Mouse (Mus musculus) forebrain, embryonic 14.5 days (tissue): ENCODE measurements around the gene Cuedc1. TPM values are rescaled to one million over a fixed set of nuclear protein-coding genes. Genes with fewer than 3 reads are reported as not detected.

Experiments
- ATAC-seq: fragments of 200-750 bp; cut with Nextera tagmentation; 2 replicates; pipeline ENCODE4 v1.8.0; 2017; ENCODE audit warnings: mild to moderate bottlenecking, moderate library complexity
- DNase-seq: peaks from one replicate; pipeline ENCODE4 v3.0.0-alpha.2; 2015; ENCODE audit warnings: low spot score
- H3K27ac ChIP-seq: fragments of 300-500 bp; sonication (generic); 2 replicates; pipeline ENCODE4 v1.5.1; 2014; ENCODE audit warnings: low read depth, mild to moderate bottlenecking, control low read depth, low read length, moderate library complexity
- H3K27me3 ChIP-seq: fragments of 300-500 bp; sonication (generic); replicated peaks from 2 replicates; pipeline ENCODE4 v1.6.1; 2014; ENCODE audit warnings: low read length, control low read depth, mixed read lengths; ENCODE audit not compliant: control insufficient read depth, insufficient read depth
- H3K36me3 ChIP-seq: fragments of 300-500 bp; sonication (generic); 2 replicates; pipeline ENCODE4 v1.6.1; 2014; ENCODE audit warnings: low read length, control low read depth; ENCODE audit not compliant: control insufficient read depth, insufficient read depth
- H3K4me1 ChIP-seq: fragments of 300-500 bp; sonication (generic); 2 replicates; pipeline ENCODE4 v1.6.1; 2014; ENCODE audit warnings: antibody characterized with exemption, low read length, control low read depth; ENCODE audit not compliant: control insufficient read depth, insufficient read depth
- H3K4me2 ChIP-seq: fragments of 300-500 bp; sonication (generic); 2 replicates; pipeline ENCODE4 v1.6.1; 2014; ENCODE audit warnings: mild to moderate bottlenecking, control low read depth, low read length
- H3K4me3 ChIP-seq: fragments of 300-500 bp; sonication (generic); 2 replicates; pipeline ENCODE4 v1.5.1; 2014; ENCODE audit warnings: low read depth, low read length, control low read depth
- H3K9ac ChIP-seq: fragments of 300-500 bp; sonication (generic); 2 replicates; pipeline ENCODE4 v1.6.1; 2014; ENCODE audit warnings: mild to moderate bottlenecking, low read length, control low read depth, moderate library complexity
- H3K9me3 ChIP-seq: fragments of 300-500 bp; sonication (generic); replicated peaks from 2 replicates; pipeline ENCODE4 v1.6.1; 2016; ENCODE audit warnings: low read length, control low read depth, mixed read lengths; ENCODE audit not compliant: control insufficient read depth
- WGBS: fragments of 180-500 bp; shearing (Covaris S2); extraction: QIAGEN DNeasy Blood & Tissue Kit; methylation state at CpG from one replicate; pipeline ENCODE4 v1.1.7; 2014; 5-methylcytosine and 5-hydroxymethylcytosine counted together
- polyA plus RNA-seq: library from polyadenylated mRNA; unstranded; fragments of >200 nt; fragmentation: Nextera tagmentation; extraction: Ambion mirVana; gene quantifications from 2 replicates; pipeline ENCODE4 v1.2.1, GENCODE M21; 2014

Gene Cuedc1
- polyA plus RNA-seq, 1 experiment from 2014 or later = 13.0 TPM

DNA sequence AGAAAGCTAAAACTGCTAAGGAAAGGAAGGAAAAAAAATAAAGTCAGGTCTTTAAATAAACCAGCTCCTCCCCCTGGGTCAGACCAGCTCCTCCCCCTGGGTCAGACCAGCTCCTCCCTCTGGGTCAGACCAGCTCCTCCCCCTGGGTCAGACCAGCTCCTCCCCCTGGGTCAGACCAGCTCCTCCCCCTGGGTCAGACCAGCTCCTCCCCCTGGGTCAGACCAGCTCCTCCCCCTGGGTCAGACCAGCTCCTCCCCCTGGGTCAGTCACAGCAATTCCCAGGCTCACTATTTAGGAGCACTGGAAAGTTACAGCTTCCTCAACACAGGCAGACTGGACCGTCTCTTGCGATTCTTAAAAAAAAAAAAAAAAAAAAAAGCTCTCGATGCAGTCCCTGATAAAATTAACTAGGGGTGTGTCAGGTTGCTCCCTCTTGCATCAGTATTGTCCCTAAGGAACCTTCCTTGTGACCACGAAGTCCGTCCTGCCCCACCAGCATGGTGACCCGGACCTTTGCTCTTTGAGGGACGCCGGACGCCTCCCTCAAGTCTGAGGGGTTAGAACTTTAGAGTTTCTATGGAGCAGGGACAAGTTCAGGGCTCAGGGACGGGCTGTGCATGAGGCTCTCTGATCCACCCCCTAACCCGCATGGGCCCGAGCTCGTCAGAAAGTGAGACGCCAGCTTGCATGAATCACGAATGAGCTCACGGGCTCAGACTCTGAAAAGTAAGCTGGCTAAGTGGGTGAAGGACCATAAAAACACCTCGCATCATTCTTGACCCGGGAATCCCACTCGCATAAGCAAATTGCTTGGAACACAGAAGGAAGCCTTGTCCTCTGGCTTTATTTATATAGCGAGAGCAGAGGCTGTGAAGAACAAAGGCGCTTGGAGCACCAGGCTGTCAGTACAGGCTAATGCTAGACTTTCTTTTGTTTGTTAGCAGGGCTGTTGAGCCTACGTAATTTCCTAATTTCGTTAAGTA is 137.7 kb downstream of the Cuedc1 start:
- Histone ChIP-seq H3K27me3 (no peaks in the 10 kb centered on the region), H3K9ac (no peak overlapping the region), H3K9me3 (no peaks in the 10 kb centered on the region), H3K4me3 (no peak overlapping the region), H3K4me1 (peaks cover 30% of the 10 kb centered on the region), H3K27ac (peak overlapping the region; percentile 40; the same call in 1 of the 2 replicates), H3K4me2 (peak overlapping the region; percentile 4), H3K36me3 (no peaks in the 10 kb centered on the region)
- DNase-seq (peak; percentile 66), ATAC-seq (peak; percentile 32; the same call in 1 of the 2 replicates)
- WGBS = 4% methylated on average over 23 of the region's 23 CpGs

DNA sequence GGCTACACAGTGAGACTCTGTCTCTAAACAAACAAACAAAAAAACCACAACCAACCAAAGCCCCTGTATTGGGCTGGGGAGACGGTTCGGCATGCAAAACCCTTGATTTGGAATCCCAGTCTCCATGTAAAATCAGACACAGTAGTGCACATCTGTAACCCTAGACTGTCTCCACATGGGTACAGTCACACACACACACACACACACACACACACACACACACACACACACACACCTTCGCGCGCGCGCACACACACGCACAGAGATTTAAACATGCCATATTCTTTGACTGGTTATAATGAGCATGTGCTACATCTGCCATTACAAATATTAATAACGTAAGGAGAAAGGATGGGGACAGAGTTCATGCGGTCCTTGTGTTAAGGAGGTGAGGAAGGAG is 142.4 kb downstream of the Cuedc1 start:
- Histone ChIP-seq H3K36me3 (no peaks in the 10 kb centered on the region), H3K4me2 (no peak overlapping the region), H3K27me3 (no peaks in the 10 kb centered on the region), H3K27ac (no peak overlapping the region), H3K4me1 (peaks cover 25% of the 10 kb centered on the region), H3K4me3 (no peak overlapping the region), H3K9me3 (no peaks in the 10 kb centered on the region), H3K9ac (no peak overlapping the region)
- no peak; the same call in 1 of the 2 replicates for ATAC-seq
- DNase-seq = no peak
- 44% methylated on average over 10 of the region's 10 CpGs for WGBS

DNA sequence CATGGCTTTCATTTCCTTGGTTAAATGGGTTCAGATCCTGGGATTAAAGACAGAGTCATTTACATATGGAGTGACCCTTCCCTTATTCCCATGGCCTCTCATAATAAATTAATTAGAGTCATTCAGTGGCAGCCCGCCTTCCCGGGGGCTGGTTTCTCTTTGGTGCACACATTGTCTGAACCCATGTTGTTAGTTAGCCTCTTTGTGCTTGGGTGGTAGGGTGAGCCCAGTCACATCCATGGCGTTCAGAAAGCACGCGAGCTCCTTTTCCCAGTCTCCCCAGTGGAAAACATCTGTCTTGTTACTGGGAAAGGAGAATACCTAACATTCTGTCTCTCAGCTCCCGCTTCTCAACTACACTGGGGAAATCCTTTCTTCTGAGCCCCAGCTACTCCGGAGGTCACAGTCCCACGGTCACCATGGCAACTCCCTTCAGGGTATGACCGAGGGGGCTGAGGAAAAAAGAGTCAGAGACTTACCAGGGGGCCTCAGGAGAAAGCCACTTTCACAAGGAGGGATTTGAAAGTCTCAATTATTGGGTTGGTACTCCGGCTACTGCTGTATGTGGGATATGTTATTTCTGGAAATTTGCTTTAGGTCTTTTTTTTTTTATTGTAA is 143.0 kb downstream of the Cuedc1 start:
- no peak overlapping the region for H3K4me3 ChIP-seq
- H3K4me2 ChIP-seq = no peak overlapping the region
- 3% methylated on average over 10 of the region's 10 CpGs for WGBS
- H3K9me3 ChIP-seq = no peaks in the 10 kb centered on the region
- H3K36me3 ChIP-seq = no peaks in the 10 kb centered on the region
- DNase-seq = peak; percentile 84
- H3K9ac ChIP-seq = no peak overlapping the region
- H3K27ac ChIP-seq = peak overlapping the region; percentile 60; the same call in 1 of the 2 replicates
- H3K4me1 ChIP-seq = peaks cover 20% of the 10 kb centered on the region
- H3K27me3 ChIP-seq = no peaks in the 10 kb centered on the region
- peak; percentile 71 for ATAC-seq

DNA sequence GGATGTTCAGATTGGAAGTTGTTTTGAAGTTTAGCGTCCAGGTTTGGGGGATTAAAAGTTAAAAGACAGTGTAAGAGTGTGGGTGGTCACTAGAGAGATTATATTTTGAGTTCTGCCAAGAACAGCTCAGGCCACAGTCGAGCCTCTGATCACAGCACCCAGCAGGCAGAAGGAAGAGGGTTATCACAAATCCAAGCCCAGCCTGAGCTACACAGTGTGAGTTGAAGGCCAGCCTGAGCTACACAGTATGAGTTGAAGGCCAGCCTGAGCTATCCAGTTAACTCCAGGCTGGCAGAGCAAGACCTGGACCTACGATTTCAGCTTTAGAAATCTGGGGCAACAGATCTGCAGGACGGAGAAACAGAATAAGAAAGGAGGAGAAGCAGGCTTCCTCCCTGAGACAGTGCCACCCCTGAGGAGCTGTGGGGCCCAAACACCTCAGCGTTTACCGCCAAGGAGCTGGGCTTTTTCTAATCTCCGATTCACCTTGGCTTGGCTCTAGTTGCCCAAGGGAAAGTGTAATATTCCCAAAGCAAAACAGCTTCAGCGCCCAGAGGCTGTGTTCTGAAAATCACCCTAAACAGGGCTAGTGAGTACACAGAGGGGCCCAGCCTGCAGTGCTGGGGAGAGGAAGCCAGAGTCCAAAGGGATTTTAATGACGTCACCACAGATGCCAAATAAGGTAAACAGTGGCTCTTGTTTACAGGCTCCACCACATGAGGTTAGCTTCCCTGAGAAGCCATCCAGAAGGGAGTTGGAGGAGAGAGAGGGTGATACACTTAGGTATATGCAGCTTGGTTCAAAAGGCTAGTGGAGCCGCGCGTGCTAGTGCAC is 143.8 kb downstream of the Cuedc1 start:
- no peaks in the 10 kb centered on the region for H3K27me3 ChIP-seq
- peaks cover 15% of the 10 kb centered on the region for H3K4me1 ChIP-seq
- peak overlapping the region; percentile 60; the same call in 1 of the 2 replicates for H3K27ac ChIP-seq
- no peaks in the 10 kb centered on the region for H3K9me3 ChIP-seq
- no peak overlapping the region for H3K4me3 ChIP-seq
- DNase-seq (no peak), ATAC-seq (no peak; the same call in 1 of the 2 replicates)
- WGBS = 27% methylated on average over 12 of the region's 12 CpGs
- no peaks in the 10 kb centered on the region for H3K36me3 ChIP-seq
- H3K9ac ChIP-seq = no peak overlapping the region
- H3K4me2 ChIP-seq = no peak overlapping the region

Other genes starting within 250 kb of the Cuedc1 start
- 9.1 and 10.4 TPM in 2 replicates for gene Mks1, start 244.8 kb upstream of the Cuedc1 start, polyA plus RNA-seq
- gene Epx, start 222.5 kb upstream of the Cuedc1 start, polyA plus RNA-seq = 0.11 and 0.19 TPM in 2 replicates
- gene Olfr462, start 205.8 kb upstream of the Cuedc1 start, polyA plus RNA-seq = not detected in 2 replicates
- not detected in 2 replicates for gene Olfr463, start 200.7 kb upstream of the Cuedc1 start, polyA plus RNA-seq
- not detected in 2 replicates for gene Olfr464, start 177.1 kb upstream of the Cuedc1 start, polyA plus RNA-seq
- 21.8 and 22.5 TPM in 2 replicates for gene Dynll2, start 110.5 kb upstream of the Cuedc1 start, polyA plus RNA-seq
- gene Srsf1, start 50.7 kb upstream of the Cuedc1 start, polyA plus RNA-seq = 340 and 348 TPM in 2 replicates
- 60.0 and 64.7 TPM in 2 replicates for gene Vezf1, start 29.8 kb upstream of the Cuedc1 start, polyA plus RNA-seq
- gene Mrps23, start 106.3 kb downstream of the Cuedc1 start, polyA plus RNA-seq = 75.5 and 80.8 TPM in 2 replicates
- gene Ccdc182, start 196.0 kb downstream of the Cuedc1 start, polyA plus RNA-seq = 0.24 TPM in 1 of 2 replicates, not detected in the other